Mouse (Mus musculus): ENCODE data around the gene Mat2a.
A peak's percentile ranks its signal among the peaks of the same experiment; 100 is the strongest.
"Not testable (repeated sequence)": the region's sequence is repeated elsewhere in the genome, so short reads cannot be mapped to it uniquely, and the experiment has no call there.

The Mat2a gene

GRCm38 (mm10) chr6:72456567-72456966 is 17.2 kb upstream of the Mat2a start:
- DNase-seq (ENCODE audit: low read depth in 2 of 2, low spot score in 2 of 2), result no peak

- DNase-seq (ENCODE audit: low read depth in 2 of 2, low spot score in 2 of 2), result no peak
Measured at GRCm38 (mm10) chr6:72454833-72455373, 15.5 kb upstream of the Mat2a start.

- no peak for DNase-seq (ENCODE audit: low read depth in 2 of 2, low spot score in 2 of 2)
Measured at GRCm38 (mm10) chr6:72454072-72454746, 14.9 kb upstream of the Mat2a start.

GRCm38 (mm10) chr6:72453578-72453977 is 14.2 kb upstream of the Mat2a start:
- no peak for DNase-seq (ENCODE audit: low read depth in 2 of 2, low spot score in 2 of 2)

GRCm38 (mm10) chr6:72452329-72452728 is 13.0 kb upstream of the Mat2a start:
- DNase-seq (ENCODE audit: low read depth in 2 of 2, low spot score in 2 of 2), result no peak

- DNase-seq (ENCODE audit: low read depth in 2 of 2, low spot score in 2 of 2), result not testable (repeated sequence)
Measured at GRCm38 (mm10) chr6:72451778-72452177, 12.4 kb upstream of the Mat2a start.

- DNase-seq (ENCODE audit: low read depth in 2 of 2, low spot score in 2 of 2), result no peak
Measured at GRCm38 (mm10) chr6:72447487-72447886, 8.1 kb upstream of the Mat2a start.

- DNase-seq (ENCODE audit: low read depth in 2 of 2, low spot score in 2 of 2), result no peak
Measured at GRCm38 (mm10) chr6:72445011-72445410, 5.7 kb upstream of the Mat2a start.

GRCm38 (mm10) chr6:72442921-72443604 is 3.7 kb upstream of the Mat2a start:
- DNase-seq (ENCODE audit: low read depth in 2 of 2, low spot score in 2 of 2), result no peak

- DNase-seq (ENCODE audit: low read depth in 2 of 2, low spot score in 2 of 2), result no peak
Measured at GRCm38 (mm10) chr6:72440186-72440990, 1.0 kb upstream of the Mat2a start.

- DNase-seq (ENCODE audit: low read depth in 2 of 2, low spot score in 2 of 2), result peak; percentile 74 to 80
Measured at GRCm38 (mm10) chr6:72438862-72439354, 450 bp downstream of the Mat2a start.

- DNase-seq (ENCODE audit: low read depth in 2 of 2, low spot score in 2 of 2), result no peak
Measured at GRCm38 (mm10) chr6:72438226-72438625, 1.1 kb downstream of the Mat2a start.

- DNase-seq (ENCODE audit: low read depth in 2 of 2, low spot score in 2 of 2), result no peak
Measured at GRCm38 (mm10) chr6:72432153-72432552, 7.2 kb downstream of the Mat2a start.

- no peak for DNase-seq (ENCODE audit: low read depth in 2 of 2, low spot score in 2 of 2)
Measured at GRCm38 (mm10) chr6:72430989-72431921, 8.1 kb downstream of the Mat2a start.

- no peak for DNase-seq (ENCODE audit: low read depth in 2 of 2, low spot score in 2 of 2)
Measured at GRCm38 (mm10) chr6:72429061-72429842, 10.1 kb downstream of the Mat2a start.

- DNase-seq (ENCODE audit: low read depth in 2 of 2, low spot score in 2 of 2), result peak; percentile 66 to 79
Measured at GRCm38 (mm10) chr6:72428036-72428435, 11.3 kb downstream of the Mat2a start.

- DNase-seq (ENCODE audit: low read depth in 2 of 2, low spot score in 2 of 2), result no peak
Measured at GRCm38 (mm10) chr6:72425646-72426045, 13.7 kb downstream of the Mat2a start.

GRCm38 (mm10) chr6:72420901-72421300 is 18.5 kb downstream of the Mat2a start:
- no peak for DNase-seq (ENCODE audit: low read depth in 2 of 2, low spot score in 2 of 2)

- DNase-seq (ENCODE audit: low read depth in 2 of 2, low spot score in 2 of 2), result no peak
Measured at GRCm38 (mm10) chr6:72419806-72420205, 19.6 kb downstream of the Mat2a start.

- no peak for DNase-seq (ENCODE audit: low read depth in 2 of 2, low spot score in 2 of 2)
Measured at GRCm38 (mm10) chr6:72418279-72418678, 21.1 kb downstream of the Mat2a start.
